Mouse (Mus musculus): ENCODE measurements around the gene Cnot10. TPM values are rescaled to one million over a fixed set of nuclear protein-coding genes. Genes with fewer than 3 reads are reported as not detected.

The Cnot10 gene
- total RNA-seq, 2 experiments from 2014 or later: 36.6 to 60.1 TPM

- peak; percentile 16 for ATAC-seq (replicated peaks; ENCODE audit: poor library complexity, severe bottlenecking)
Measured at GRCm38 (mm10) chr9:114584183-114585016, 55.6 kb downstream of the Cnot10 start.

- ATAC-seq (replicated peaks; ENCODE audit: poor library complexity, severe bottlenecking): peak; percentile 55
Measured at GRCm38 (mm10) chr9:114583812-114584182, 56.2 kb downstream of the Cnot10 start.

DNA sequence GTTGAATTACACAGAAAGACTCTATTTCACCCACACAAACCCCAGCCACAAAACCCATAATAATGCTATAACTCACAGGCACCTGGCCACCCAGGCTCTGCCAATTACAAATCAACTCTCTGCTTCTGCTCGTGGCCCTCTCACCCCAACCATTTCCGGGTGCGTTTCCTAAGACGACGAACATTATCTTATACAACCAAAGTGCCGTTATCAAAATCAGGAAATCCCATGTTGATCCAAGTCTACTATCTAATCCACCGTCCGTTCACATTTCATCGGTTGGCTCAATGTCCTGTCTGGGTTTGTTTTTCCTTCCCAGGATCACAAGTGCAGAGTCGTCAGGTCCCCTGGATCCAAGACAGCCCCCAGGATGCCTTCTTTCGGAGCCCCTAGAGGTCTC, 61.3 kb downstream of the Cnot10 start:
- ATAC-seq (replicated peaks; ENCODE audit: poor library complexity, severe bottlenecking): peak; percentile 18; the same call in 1 of the 2 replicates

GRCm38 (mm10) chr9:114576001-114576400, 64.0 kb downstream of the Cnot10 start:
- ATAC-seq (replicated peaks; ENCODE audit: poor library complexity, severe bottlenecking): peak; percentile 48

DNA sequence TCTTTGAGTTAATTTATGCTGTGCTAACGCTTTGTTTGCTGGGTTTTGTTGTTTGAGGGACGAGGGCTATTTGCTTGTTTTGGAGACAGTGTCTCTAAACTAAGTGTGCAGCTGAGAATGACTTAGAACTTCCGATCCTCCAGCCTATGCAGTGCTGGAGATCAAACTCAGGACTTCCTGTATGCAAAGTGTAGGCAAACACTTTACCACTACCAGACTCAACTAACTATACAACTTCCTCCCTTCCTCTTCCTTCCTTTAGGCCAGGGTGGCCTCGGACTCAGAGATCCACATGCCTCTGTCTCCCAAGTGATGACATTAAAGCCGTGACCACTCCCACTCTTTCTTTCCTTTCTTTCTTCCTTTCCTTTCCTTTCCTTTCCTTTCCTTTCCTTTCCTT, 66.5 kb downstream of the Cnot10 start:
- peak; percentile 65 for ATAC-seq (replicated peaks; ENCODE audit: poor library complexity, severe bottlenecking)

GRCm38 (mm10) chr9:114568682-114569474, 71.1 kb downstream of the Cnot10 start:
- ATAC-seq (replicated peaks; ENCODE audit: poor library complexity, severe bottlenecking): no peak

DNA sequence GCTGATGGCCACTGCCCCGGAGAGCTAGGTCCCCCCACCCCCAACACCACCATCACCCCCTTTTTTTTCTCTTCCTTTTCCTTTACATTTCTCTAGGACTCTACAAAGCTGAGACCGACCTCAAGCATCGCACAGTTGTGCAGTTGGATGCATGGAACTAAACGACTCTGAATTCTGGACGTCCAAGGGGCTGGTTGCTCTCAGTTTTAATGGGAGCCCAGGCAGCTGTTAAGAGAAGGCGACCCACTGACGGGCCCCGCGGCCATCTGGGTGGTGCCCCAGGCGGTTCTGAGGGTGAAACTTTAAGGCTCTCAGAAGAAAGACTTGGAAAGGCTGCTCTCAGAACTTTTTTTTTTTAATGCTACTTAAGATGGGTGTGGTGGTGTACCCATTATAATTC, 75.3 kb downstream of the Cnot10 start:
- no peak for ATAC-seq (replicated peaks; ENCODE audit: poor library complexity, severe bottlenecking)

- no peak for ATAC-seq (replicated peaks; ENCODE audit: poor library complexity, severe bottlenecking)
Measured at GRCm38 (mm10) chr9:114563761-114564606, 76.0 kb downstream of the Cnot10 start, which contains the start of gene Trim71. TSS of gene Trim71 (minus strand) at chr9:114564369.

DNA sequence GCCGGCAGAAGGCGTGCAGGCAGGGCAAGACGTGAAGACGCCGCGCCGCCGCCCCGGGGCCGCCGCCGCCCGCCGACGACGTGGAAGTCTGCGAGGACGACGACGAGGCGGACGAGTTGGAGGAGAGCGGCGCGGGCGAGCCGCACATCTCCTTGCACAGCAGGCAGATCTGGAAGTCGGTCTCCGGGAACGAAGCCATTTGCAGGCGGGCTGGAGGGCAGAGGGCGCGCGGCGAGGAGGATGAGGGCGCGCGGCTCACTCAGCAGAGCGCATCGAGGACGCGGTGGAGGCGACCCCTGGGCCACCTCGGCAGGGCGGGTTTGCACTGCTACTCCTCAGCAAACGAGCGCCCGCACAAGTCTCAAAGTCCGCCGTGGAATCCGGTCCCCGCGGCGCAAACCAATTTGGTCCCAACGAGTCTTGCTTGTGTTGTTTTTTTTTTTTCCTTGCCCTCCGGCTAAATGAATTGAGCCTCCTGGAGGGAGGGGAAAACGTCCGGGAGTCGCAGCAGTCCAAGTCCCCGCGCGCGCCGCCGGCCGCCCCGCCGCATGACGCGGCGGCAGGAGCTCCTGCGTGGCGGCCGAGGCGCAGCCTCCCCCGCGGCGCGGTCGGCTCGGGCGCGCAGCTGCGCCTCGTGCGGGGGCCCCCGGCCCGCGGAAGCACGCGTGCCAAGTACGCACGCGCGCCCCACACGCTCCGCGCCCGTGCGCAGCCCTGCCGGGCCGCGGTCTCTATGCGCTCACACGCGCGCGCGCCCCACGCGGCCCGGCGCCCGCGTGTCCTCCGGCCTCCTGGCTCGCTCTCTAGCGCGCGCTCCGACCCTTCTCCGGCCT, 76.8 kb downstream of the Cnot10 start:
- ATAC-seq (replicated peaks; ENCODE audit: poor library complexity, severe bottlenecking): peak; percentile 38

DNA sequence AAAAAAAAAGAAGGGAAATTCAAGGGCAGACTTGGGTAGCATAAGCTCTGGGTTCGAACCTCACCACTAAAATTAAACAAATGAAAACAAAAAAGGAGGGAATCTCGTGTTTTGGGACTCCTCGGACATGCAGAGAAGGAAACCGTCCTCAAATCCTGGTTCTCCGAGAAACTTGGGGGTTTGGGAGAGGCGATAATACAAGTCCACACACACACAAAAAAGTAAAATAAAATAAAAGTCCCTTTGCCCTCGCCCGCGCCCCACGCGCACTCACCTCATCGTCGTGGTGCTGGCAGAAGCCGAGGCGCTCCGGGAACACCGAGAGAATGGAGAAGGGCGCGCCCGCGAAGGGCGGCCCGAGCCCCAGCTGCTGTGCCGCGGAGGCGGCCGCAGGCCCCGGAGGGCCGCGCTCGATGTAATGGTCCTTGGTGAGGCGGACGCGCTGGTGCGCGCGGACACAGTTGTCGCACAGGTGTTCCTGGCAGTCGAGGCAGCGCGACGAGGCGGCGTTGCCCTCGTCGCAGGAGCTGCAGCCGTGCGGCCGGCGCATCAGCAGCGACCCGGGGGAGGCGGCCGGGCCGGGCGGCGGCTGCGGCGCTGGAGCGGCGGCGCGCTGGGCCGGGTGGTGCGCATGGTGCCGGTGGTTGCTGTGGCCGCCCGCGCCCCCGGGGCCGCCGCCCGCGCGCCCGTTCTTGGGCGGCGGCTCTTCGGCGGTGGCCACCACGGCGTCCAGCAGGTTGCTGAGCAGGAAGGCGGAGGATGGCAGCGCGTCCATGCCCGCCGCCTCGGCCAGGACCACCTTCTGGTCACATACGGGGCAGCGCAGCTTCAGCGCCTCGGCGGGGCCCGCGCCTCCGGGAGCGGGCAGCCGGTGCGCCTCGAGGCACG, 77.7 kb downstream of the Cnot10 start:
- 0 out of 2 replicates have a peak, but pooled peaks have one; percentile 6 for ATAC-seq (replicated peaks; ENCODE audit: poor library complexity, severe bottlenecking)

- no peak for ATAC-seq (replicated peaks; ENCODE audit: poor library complexity, severe bottlenecking)
Measured at GRCm38 (mm10) chr9:114561671-114561971, 78.4 kb downstream of the Cnot10 start.

GRCm38 (mm10) chr9:114560771-114561670, 79.0 kb downstream of the Cnot10 start:
- no peak for ATAC-seq (replicated peaks; ENCODE audit: poor library complexity, severe bottlenecking)

DNA sequence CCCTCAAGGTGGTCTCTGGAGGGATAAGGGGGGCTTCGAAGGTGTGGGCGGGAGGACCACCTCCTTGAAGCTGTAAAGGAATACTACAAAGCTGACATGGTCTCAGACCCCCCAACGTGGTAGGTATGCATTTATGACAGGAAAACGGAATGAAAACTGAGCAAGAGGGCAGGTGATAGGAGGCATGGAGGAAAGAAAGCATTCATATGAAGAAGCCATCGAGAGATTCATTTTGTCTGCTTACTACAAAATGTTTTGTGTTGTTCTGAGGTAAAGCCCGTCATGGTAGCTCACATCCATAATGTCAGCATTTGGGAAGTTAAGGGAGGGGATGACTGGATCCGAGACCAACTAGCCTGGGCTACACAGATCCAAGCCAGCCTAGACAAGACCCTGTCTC, 79.8 kb downstream of the Cnot10 start:
- ATAC-seq (replicated peaks; ENCODE audit: poor library complexity, severe bottlenecking): no peak

DNA sequence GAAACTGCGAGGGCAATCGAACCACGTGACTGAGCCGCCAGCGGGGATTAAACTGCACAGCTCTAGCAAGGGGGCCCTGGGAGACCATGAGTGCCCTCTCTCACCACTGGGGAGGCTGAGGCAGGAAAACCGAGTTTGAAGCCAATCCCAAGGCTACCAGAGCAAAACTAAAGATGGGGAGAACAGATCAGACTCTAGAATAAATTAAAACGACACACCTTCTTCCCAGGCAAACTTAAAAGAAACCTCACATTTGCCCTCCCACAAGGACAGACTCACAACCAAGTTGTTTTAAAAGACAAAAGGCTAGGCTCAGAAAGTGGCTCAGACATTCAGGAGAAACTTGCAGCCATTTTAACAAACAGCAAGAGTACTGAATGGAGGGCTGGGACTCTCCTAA, 82.9 kb downstream of the Cnot10 start:
- no peak for ATAC-seq (replicated peaks; ENCODE audit: poor library complexity, severe bottlenecking)

GRCm38 (mm10) chr9:114556276-114556855, 83.6 kb downstream of the Cnot10 start:
- no peak for ATAC-seq (replicated peaks; ENCODE audit: poor library complexity, severe bottlenecking)

DNA sequence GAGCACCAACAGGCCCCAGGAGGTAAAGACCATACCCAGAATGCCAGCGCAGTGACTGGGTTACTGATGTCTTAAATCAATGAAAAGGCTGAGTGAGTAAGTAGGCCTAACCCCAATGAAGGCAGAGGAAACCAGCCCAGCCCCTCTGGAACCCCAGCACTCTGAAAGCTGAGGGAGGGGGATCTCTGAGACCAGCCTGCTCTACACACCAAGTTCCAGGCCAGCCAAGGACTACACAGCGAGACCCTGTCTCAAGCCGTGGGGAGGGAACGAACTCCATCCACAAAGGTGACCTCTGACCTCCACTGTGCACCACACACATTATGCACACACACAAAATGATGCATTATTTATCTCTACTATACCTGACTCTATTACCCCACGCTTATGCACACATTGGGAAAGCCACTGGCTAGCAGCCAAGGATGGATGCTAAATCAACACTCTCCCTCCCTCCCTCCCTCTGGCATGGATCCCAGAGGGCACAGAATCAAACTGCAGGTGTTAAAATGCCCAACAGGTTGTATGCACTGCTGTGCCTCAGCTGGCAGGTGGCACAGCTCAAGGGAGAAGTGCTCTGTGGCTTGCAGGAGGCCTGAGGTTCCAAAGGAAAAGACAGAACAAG, 85.5 kb downstream of the Cnot10 start:
- no peak for ATAC-seq (replicated peaks; ENCODE audit: poor library complexity, severe bottlenecking)

DNA sequence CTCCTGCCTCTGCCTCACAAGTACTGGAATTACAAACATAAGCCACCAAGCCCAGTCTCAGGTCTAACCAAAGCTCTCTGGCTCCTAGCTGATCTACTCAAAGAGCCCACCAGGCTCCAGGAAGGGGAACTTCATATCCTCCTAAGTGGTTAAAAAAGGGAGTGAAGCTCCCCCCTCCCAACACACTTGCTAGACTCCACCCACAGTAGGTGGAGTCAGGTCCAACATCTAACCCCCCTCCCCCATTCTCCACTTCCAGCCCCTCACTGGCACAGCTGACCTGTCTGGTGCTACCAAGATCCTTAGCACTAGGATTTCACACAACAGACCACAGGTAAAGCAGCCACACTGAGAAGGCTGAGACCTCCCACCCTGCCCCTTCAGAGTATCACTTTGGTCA, 86.2 kb downstream of the Cnot10 start:
- ATAC-seq (replicated peaks; ENCODE audit: poor library complexity, severe bottlenecking): peak; percentile 42
